Mouse (Mus musculus) CH12.LX (cell line): ENCODE data around the gene Gpr83. TPM values are rescaled to one million over a fixed set of nuclear protein-coding genes. Genes with fewer than 3 reads are reported as not detected.
A peak's percentile ranks its signal among the peaks of the same experiment; 100 is the strongest.

Source experiments
- DNase-seq: peaks from one replicate; pipeline ENCODE4 v3.0.0-alpha.2; 2013; ENCODE audit errors: extremely low read depth
- H3K27ac ChIP-seq: 2 replicates; pipeline ENCODE4 v1.5.1; 2012; ENCODE audit warnings: low read depth, mild to moderate bottlenecking, control low read depth, moderate library complexity; ENCODE audit not compliant: insufficient read depth
- H3K27me3 ChIP-seq: replicated peaks from 2 replicates; pipeline ENCODE3; 2012; ENCODE audit warnings: inconsistent platforms
- H3K36me3 ChIP-seq, 2 experiments: replicated peaks in 1 of 2; 2 replicates each; pipeline versions ENCODE3 to v1.6.1; 2012; ENCODE audit warnings: inconsistent platforms in 1 of 2, low read length in 1 of 2, mild to moderate bottlenecking in 1 of 2, mixed read lengths in 1 of 2, moderate library complexity in 1 of 2; ENCODE audit not compliant: control insufficient read depth in 1 of 2, insufficient read depth in 1 of 2
- H3K4me1 ChIP-seq, 2 experiments: 2 replicates each; pipeline ENCODE4 v1.6.1; 2012; ENCODE audit warnings: inconsistent platforms in 1 of 2, moderate library complexity in 1 of 2; ENCODE audit not compliant: insufficient read depth in 2 of 2, control insufficient read depth in 1 of 2
- H3K4me2 ChIP-seq: 2 replicates; pipeline ENCODE4 v1.6.1; 2012; ENCODE audit warnings: low read depth, mild to moderate bottlenecking, control low read depth; ENCODE audit not compliant: poor library complexity, insufficient read depth, severe bottlenecking
- H3K4me3 ChIP-seq, 3 experiments: fragments of 150-350 bp in 1 of 3; sonication (generic) in 1 of 3; replicated peaks in 1 of 3; 2 replicates each; pipeline versions ENCODE3 to v1.5.1; 2011 to 2012; ENCODE audit warnings: low read depth in 2 of 3, low read length in 2 of 3, mild to moderate bottlenecking in 2 of 3, moderate library complexity in 2 of 3, control low read depth in 1 of 3, improper control_type of control experiment in 1 of 3, inconsistent platforms in 1 of 3, mixed read lengths in 1 of 3; ENCODE audit not compliant: poor library complexity in 1 of 3
- H3K79me2 ChIP-seq: replicated peaks from 2 replicates; pipeline ENCODE4 v1.6.1; 2012; ENCODE audit warnings: mild to moderate bottlenecking, moderate library complexity; ENCODE audit not compliant: control insufficient read depth, poor library complexity, insufficient read depth, severe bottlenecking; ENCODE audit errors: extremely low read depth
- H3K9ac ChIP-seq: 2 replicates; pipeline ENCODE4 v1.6.1; 2012; ENCODE audit warnings: low read depth, mild to moderate bottlenecking, control low read depth, moderate library complexity; ENCODE audit not compliant: insufficient read depth
- H3K9me3 ChIP-seq: replicated peaks from 2 replicates; pipeline ENCODE3; 2012; ENCODE audit warnings: low read length, inconsistent platforms, mixed read lengths
- BHLHE40 ChIP-seq: IDR thresholded peaks from 2 replicates; pipeline ENCODE4 v1.6.1; 2011; ENCODE audit warnings: mild to moderate bottlenecking, low read depth, low read length, improper control_type of control experiment
- CHD1 ChIP-seq: IDR thresholded peaks from 2 replicates; pipeline ENCODE4 v1.6.1; 2012; ENCODE audit warnings: low read depth, low read length, improper control_type of control experiment, inconsistent platforms
- CHD2 ChIP-seq: IDR thresholded peaks from 2 replicates; pipeline ENCODE4 v1.6.1; 2011; ENCODE audit warnings: low read length, improper control_type of control experiment
- CTCF ChIP-seq, 2 experiments: IDR thresholded peaks in 1 of 2; conservative IDR thresholded peaks in 1 of 2; 2 replicates each; pipeline ENCODE4 v1.5.1; 2011 to 2012; ENCODE audit warnings: low read depth in 2 of 2, low read length in 2 of 2, improper control_type of control experiment in 1 of 2, inconsistent platforms in 1 of 2, mild to moderate bottlenecking in 1 of 2, moderate library complexity in 1 of 2
- E2F4 ChIP-seq: IDR thresholded peaks from 2 replicates; pipeline ENCODE4 v1.6.1; 2011; ENCODE audit warnings: low read depth, low read length, improper control_type of control experiment; ENCODE audit not compliant: insufficient replicate concordance
- ELF1 ChIP-seq: IDR thresholded peaks from 2 replicates; pipeline ENCODE4 v1.6.1; 2014; ENCODE audit warnings: low read depth, mild to moderate bottlenecking, inconsistent platforms, low read length, improper control_type of control experiment
- ETS1 ChIP-seq: conservative IDR thresholded peaks from 2 replicates; pipeline ENCODE4 v1.6.1; 2012; ENCODE audit warnings: low read depth, mild to moderate bottlenecking, inconsistent platforms, low read length, improper control_type of control experiment, moderate library complexity
- IRF4 ChIP-seq: IDR thresholded peaks from 2 replicates; pipeline ENCODE4 v1.6.1; 2014; ENCODE audit warnings: low read depth, mild to moderate bottlenecking, inconsistent platforms, low read length, improper control_type of control experiment
- JUND ChIP-seq: conservative IDR thresholded peaks from 2 replicates; pipeline ENCODE4 v1.6.1; 2011; ENCODE audit warnings: low read depth, low read length, improper control_type of control experiment
- MXI1 ChIP-seq: IDR thresholded peaks from 2 replicates; pipeline ENCODE4 v1.6.1; 2011; ENCODE audit warnings: mild to moderate bottlenecking, low read depth, low read length, improper control_type of control experiment
- MYC ChIP-seq: IDR thresholded peaks from 2 replicates; pipeline ENCODE4 v1.6.1; 2011; ENCODE audit warnings: low read depth, mild to moderate bottlenecking, improper control_type of control experiment, low read length
- NRF1 ChIP-seq: IDR thresholded peaks from 2 replicates; pipeline ENCODE4 v1.6.1; 2014; ENCODE audit warnings: low read depth, mild to moderate bottlenecking, inconsistent platforms, low read length, improper control_type of control experiment, moderate library complexity
- PAX5 ChIP-seq: IDR thresholded peaks from 2 replicates; pipeline ENCODE4 v1.6.1; 2012; ENCODE audit warnings: low read length, inconsistent platforms, mixed read lengths
- POLR2A ChIP-seq: IDR thresholded peaks from 2 replicates; pipeline ENCODE4 v1.6.1; 2011; ENCODE audit warnings: low read depth, mild to moderate bottlenecking, improper control_type of control experiment, low read length
- RAD21 ChIP-seq: IDR thresholded peaks from 2 replicates; pipeline ENCODE4 v1.6.1; 2011; ENCODE audit warnings: low read depth, mild to moderate bottlenecking, low read length, improper control_type of control experiment, moderate library complexity
- RCOR1 ChIP-seq: conservative IDR thresholded peaks from 2 replicates; pipeline ENCODE4 v1.6.1; 2012; ENCODE audit warnings: low read depth, mild to moderate bottlenecking, inconsistent platforms, low read length, improper control_type of control experiment
- SMC3 ChIP-seq: IDR thresholded peaks from 2 replicates; pipeline ENCODE4 v1.6.1; 2011; ENCODE audit warnings: low read depth, low read length, improper control_type of control experiment
- TBP ChIP-seq: conservative IDR thresholded peaks from 2 replicates; pipeline ENCODE4 v1.6.1; 2011; ENCODE audit warnings: low read depth, low read length, improper control_type of control experiment
- TCF12 ChIP-seq: IDR thresholded peaks from 2 replicates; pipeline ENCODE4 v1.6.1; 2014; ENCODE audit warnings: low read depth, mild to moderate bottlenecking, inconsistent platforms, low read length, improper control_type of control experiment
- USF1 ChIP-seq: IDR thresholded peaks from 2 replicates; pipeline ENCODE4 v1.6.1; 2014; ENCODE audit warnings: low read depth, mild to moderate bottlenecking, inconsistent platforms, low read length, improper control_type of control experiment
- ZKSCAN1 ChIP-seq: IDR thresholded peaks from 2 replicates; pipeline ENCODE4 v1.6.1; 2012; ENCODE audit warnings: low read depth, inconsistent platforms, low read length, improper control_type of control experiment, borderline replicate concordance
- ZMIZ1 ChIP-seq: IDR thresholded peaks from 2 replicates; pipeline ENCODE4 v1.6.1; 2012; ENCODE audit warnings: low read depth, mild to moderate bottlenecking, inconsistent platforms, low read length, improper control_type of control experiment
- ZNF384 ChIP-seq: IDR thresholded peaks from 2 replicates; pipeline ENCODE4 v1.6.1; 2012; ENCODE audit warnings: low read depth, low read length, improper control_type of control experiment, inconsistent platforms
- dilution Hi-C: fragments of 300-500 bp; cut with MboI; formaldehyde crosslinking; loops from 2 replicates; pipeline ENCODE4 v1.14.3; 2020; ENCODE audit warnings: low sequenced_read_pairs; ENCODE audit not compliant: extremely low pct_unique_long_range_greater_than_20kb, extremely low pct_ligation_motif_present
- in situ Hi-C: fragments of 300-500 bp; cut with MboI; formaldehyde crosslinking; loops from 3 replicates; pipeline ENCODE4 v1.14.3; 2019; ENCODE audit warnings: low sequenced_read_pairs, low pct_ligation_motif_present, low pct_unique_long_range_greater_than_20kb, mixed read lengths
- polyA plus RNA-seq: library from polyadenylated mRNA; unstranded; fragments of >175 nt; gene quantifications from 2 replicates; pipeline ENCODE4 v1.2.1, GENCODE M21; 2012; ENCODE audit warnings: low read depth; ENCODE audit not compliant: insufficient read length
- total RNA-seq, 2 experiments: library from RNA; depleted of rRNA; stranded (reverse); fragments of 300-350 nt in 1 of 2; fragments of >200 nt in 1 of 2; gene quantifications; 2 replicates each; pipeline ENCODE4 v1.2.3; 2012 to 2014

The Gpr83 gene
- total and polyA plus RNA-seq, 3 experiments, result not detected

DNA sequence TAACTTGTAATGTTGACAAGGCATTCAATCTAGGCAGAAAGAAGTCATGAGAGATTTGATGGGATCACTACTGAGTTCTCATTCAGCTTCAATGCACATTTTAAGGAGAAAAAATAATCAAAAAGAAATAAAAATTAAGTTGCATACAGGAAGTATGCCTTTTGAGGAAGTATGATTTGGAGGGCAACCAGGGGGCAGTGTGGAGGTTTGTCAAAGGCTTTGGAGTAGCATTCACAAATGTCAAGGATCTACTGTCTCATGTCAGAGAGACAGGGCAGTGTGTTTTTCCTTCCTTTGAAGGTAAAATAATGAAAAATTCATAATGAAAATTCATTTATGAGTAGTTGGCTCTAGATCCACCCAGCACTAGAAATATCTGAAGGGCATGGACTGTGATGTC is 25.1 kb downstream of the Gpr83 start:
- dilution Hi-C loops (no loop called here), in situ Hi-C loops (no loop called here)
- H3K9ac ChIP-seq, result no peak overlapping the region
- no peaks in the 10 kb centered on the region for H3K36me3 ChIP-seq
- 0 out of 4 replicates have a peak, but pooled peaks cover 0 to 3% of the 10 kb centered on the region in 2 experiments for H3K4me1 ChIP-seq
- TF ChIP-seq SMC3, result peak; percentile 52
- TF ChIP-seq ZMIZ1, result no peak
- TF ChIP-seq ELF1, result peak; percentile 37; the same call in 1 of the 2 replicates
- TF ChIP-seq CHD1, result no peak
- TF ChIP-seq RAD21, result peak; percentile 38
- TF ChIP-seq CTCF (conservative IDR thresholded peaks at IDR 0.05 in 1 of 2, IDR thresholded peaks at IDR 0.05 in 1 of 2; ENCODE audit: low read depth in 2 of 2, low read length in 2 of 2), result peak in 1 of 2 experiments; percentile 49; a peak in 2 of 4 replicates
- no peak for DNase-seq
- H3K4me3 ChIP-seq, result no peak overlapping the region
- no peaks in the 10 kb centered on the region for H3K79me2 ChIP-seq
- no peaks in the 10 kb centered on the region for H3K27me3 ChIP-seq
- no peak overlapping the region for H3K4me2 ChIP-seq
- no peaks in the 10 kb centered on the region for H3K9me3 ChIP-seq
- H3K27ac ChIP-seq, result no peak overlapping the region

DNA sequence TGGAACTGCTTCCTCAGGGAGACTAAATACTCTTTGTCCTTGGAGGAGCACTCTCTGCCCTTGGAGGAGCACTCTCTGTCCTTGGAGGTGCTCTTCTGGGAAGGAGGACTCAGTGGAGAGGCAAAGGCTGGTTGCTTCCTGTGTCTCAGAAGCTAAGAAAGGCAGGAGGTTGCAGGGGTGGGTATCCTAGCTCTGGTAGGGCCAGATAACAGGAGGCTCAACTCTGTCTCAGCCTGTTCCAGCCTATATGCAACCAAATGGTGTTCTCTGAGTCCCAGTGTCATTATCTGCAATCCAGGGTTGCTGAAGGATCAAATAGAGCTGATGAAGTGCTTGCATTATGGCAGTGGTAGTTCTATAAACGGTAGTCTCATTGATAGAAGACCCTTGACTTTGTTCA is 25.9 kb downstream of the Gpr83 start:
- dilution Hi-C loops (no loop called here), in situ Hi-C loops (no loop called here)
- DNase-seq, result no peak

DNA sequence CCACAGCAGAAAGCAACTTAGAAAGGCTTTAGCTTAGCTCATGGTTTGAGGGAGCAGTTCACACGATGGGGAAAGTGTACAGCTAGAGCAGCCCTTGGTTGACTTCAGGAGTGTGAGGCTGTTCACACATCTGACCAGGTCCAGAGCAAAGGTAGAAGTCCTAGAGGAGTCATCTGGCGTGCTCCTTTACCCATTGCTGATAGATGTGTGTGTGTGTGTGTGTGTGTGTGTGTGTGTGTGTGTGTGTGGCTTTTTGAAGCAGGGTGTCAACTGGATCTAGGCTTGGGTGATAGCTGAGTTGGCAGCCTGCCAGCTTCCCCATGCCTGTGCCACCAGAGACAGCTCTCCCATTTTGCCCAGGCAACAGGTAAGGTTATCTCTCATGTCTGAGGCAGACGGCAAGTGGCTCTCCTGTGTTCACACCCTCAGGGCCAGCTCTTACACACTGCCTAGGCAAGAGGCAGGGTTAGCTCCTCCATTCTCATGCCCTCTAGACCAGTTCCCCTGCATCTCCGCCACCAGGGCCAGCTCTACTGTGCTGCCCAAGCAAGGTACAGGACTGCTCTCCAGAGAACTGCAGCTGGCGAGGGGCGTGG is 27.9 kb downstream of the Gpr83 start:
- no peak overlapping the region for H3K4me3 ChIP-seq
- H3K79me2 ChIP-seq, result no peaks in the 10 kb centered on the region
- H3K9ac ChIP-seq, result no peak overlapping the region
- no peaks in the 10 kb centered on the region for H3K36me3 ChIP-seq
- no peak overlapping the region for H3K4me2 ChIP-seq
- in situ Hi-C loops, result no loop called here
- no peak overlapping the region for H3K27ac ChIP-seq
- TF ChIP-seq JUND (no peak), MXI1 (no peak), MYC (no peak), USF1 (no peak), BHLHE40 (no peak), IRF4 (no peak), TBP (no peak), TCF12 (no peak), POLR2A (no peak), ZNF384 (no peak), SMC3 (no peak), ELF1 (no peak), CHD2 (no peak), ZKSCAN1 (no peak), E2F4 (no peak)
- TF ChIP-seq, all 38 proteins: peak for 0
- no peaks in the 10 kb centered on the region for H3K27me3 ChIP-seq
- 0 out of 4 replicates have a peak, but pooled peaks cover 0 to 3% of the 10 kb centered on the region in 2 experiments for H3K4me1 ChIP-seq
- DNase-seq, result no peak
- dilution Hi-C loops, result no loop called here
- H3K9me3 ChIP-seq, result no peaks in the 10 kb centered on the region

More for the DNA sequence above, 25.9 kb downstream of the Gpr83 start:
- Histone ChIP-seq H3K9ac (no peak overlapping the region), H3K36me3 (no peaks in the 10 kb centered on the region), H3K27me3 (no peaks in the 10 kb centered on the region), H3K27ac (no peak overlapping the region), H3K4me2 (no peak overlapping the region), H3K79me2 (no peaks in the 10 kb centered on the region), H3K4me1 (0 out of 4 replicates have a peak, but pooled peaks cover 0 to 3% of the 10 kb centered on the region in 2 experiments), H3K4me3 (no peak overlapping the region), H3K9me3 (no peaks in the 10 kb centered on the region)
- TF ChIP-seq ELF1 (no peak), ETS1 (no peak), CTCF (conservative IDR thresholded peaks at IDR 0.05 in 1 of 2, IDR thresholded peaks at IDR 0.05 in 1 of 2; ENCODE audit: low read depth in 2 of 2, low read length in 2 of 2) (no peak), MYC (no peak), PAX5 (no peak), TCF12 (no peak), NRF1 (no peak), RCOR1 (no peak), USF1 (no peak)
- TF ChIP-seq, all 38 proteins: peak for 0
